Mouse (Mus musculus): ENCODE measurements around the gene Aspdh.
A peak's percentile ranks its signal among the peaks of the same experiment; 100 is the strongest.

Gene Aspdh

DNA sequence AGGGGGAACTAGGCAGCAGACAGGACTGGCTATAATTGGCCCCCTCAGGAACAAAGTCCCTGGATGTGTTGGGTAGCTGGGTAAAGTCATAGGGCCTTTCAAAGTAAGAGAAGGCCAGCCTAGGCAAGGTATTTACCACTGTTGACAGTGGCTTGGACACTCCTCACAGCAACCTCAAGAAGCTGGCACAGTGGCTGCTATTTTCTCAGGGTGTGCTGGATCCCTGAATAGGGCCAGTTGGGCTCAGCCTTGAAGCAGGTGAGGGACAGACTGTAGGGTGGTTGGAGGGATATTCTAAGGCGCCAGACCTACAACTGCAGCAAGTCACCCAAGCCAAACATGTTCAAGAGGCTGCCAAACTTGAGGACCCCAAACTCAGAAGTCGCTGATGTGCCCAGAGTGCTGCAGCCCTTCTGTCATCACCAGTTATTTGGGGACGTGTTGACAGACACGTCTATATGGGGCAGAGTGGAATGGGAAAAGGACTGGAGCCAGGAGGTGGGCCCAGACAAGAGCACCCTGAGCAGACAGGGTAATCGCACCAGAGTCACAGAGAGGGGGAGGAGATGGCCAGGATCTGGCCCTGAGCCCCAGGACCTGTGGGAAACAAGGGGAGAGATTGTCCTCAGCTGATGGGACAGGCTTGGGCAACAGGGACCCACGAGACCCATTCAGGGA is 6.8 kb downstream of the Aspdh start:
- no peak for DNase-seq (ENCODE audit: low spot score in 2 of 2)

DNA sequence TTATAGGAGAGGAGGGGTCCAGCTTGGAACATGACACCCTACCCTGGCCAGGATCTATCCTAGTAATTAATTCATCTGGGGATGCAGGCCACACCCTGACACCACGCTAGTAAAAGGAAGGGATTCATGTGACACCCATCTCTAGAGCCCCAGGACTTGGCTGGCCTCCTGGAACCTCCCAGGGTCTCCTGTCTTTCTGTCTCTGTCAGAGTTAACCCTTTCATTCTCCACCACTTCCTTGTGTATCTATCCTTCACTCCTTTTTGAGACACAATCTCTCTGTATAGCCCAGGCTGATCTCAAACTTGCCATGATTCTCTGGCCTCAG is 7.3 kb downstream of the Aspdh start:
- no peak for DNase-seq (ENCODE audit: low spot score in 2 of 2)

DNA sequence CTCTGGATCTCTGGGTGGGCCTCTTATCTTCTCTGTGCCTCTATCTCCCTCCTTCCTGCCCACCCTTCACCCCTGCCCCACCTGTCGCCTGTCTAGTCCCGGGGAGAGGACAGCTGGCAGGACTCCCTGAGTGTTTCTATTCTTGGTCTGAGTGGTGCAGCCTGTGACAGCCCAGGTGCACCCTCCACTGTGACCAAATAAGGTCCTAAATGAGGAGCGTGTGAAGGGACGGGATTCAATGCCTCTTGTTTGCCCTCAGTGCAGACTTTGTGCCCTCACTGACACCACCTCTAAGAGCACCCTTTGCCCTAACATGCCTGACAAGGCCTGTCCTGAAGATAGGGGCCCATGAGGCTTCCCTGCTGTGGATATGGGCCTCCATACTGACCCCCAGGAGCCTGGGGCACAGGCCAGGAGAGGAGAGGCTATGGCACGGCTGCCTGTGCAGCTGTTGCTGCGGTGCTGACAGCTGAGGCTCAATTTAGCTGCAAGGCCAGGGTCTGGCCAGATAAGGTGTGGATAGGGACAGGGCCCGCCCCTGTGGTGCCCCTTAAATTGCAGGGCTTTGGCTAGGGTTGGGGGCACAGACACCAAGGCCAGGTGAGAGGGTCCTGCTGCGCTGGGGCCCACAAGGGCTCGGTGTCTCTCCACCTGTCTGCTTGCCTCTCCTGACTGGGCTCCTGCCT is 7.9 kb downstream of the Aspdh start:
- DNase-seq (ENCODE audit: low spot score in 2 of 2) = no peak

DNA sequence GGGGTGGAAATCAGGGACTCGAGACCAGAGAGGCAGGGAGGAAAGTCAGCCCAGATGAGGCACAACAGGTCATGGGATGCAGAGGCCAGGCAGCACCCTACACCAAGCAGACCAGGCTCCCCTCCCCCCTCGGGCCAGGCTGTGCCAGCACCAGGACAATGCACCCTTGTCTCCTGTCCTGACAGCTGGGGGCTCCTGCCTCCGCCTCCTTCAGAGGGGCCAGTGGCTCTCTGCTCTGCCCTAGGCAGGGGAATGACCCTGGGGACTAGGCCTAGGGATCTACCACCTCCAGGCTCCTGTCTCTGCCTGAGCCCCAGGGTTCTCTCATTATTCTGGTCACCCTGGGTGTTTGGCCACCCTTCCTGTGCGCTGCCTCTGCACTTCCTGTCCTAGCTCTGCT is 9.2 kb downstream of the Aspdh start:
- DNase-seq (ENCODE audit: low spot score in 2 of 2) = no peak

DNA sequence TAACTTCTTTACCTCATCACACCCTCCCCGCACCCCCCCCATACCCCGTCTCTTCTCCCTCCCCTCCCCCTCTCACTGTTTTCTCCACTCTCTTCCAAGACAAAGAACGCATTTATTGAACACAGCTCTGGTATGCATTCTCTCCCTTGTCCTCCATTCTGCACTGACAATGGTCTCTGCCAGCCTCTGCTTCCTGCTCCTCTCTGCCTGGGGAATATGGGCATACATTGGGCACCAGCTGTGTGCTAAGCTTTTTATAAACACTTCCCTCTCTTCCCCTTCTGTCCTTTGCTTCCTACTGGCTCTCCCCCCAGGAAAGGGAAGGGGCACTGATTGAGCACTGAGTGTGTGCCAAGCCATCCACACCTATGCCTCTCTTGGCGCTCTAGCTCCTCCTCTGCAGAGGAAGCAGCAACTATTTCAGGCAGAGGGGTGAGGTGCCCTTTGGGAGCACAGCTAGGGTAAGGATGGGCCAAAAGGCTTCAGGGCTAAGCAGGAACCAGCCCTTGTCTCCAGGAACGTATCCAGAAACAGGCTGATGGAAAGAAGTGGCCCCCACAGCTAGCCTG is 9.9 kb downstream of the Aspdh start:
- DNase-seq (ENCODE audit: low spot score in 2 of 2) = no peak

DNA sequence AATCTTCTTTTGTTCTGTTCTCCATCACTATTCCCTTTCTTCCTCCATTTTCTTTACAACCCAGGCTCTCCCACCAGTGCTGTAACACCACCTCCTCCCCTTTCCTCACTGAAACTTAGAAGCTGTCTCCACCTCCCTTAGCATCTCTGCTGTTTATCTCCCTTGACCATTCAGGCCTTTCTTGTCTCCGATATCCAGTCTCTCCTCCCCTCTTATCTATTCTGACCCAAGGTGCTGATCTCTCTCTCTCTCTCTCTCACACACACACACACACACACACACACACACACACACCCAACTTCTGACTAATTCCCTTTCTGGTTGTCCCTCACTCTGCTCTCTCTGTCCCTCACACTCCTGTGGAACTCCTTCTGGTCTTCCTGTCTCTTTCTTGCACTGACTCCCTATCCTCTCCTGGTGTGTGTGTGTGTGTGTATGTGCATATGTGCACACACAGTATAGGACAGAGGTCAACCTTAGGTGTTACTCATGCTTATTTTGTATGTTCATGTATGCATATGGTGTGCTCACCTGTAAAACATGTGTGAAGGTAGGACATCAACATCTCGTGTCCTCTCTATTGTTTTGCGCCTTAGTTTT is 17.7 kb downstream of the Aspdh start:
- no peak for DNase-seq (ENCODE audit: low spot score in 2 of 2)

DNA sequence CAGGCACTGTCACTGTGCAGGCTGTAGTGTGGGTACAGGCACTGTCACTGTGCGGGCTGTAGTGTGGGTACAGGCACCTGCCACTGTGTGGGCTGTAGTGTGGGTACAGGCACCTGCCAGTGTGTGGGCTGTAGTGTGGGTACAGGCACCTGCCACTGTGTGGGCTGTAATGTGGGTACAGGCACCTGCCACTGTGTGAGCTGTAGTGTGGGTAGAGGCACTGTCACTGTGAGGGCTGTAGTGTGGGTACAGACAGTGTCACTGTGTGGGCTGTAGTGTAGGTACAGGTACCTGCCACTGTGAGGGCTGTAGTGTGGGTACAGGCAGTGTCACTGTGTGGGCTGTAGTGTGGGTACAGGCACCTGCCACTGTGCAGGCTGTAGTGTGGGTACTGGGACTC is 18.9 kb downstream of the Aspdh start:
- DNase-seq (ENCODE audit: low spot score in 2 of 2) = no peak

DNA sequence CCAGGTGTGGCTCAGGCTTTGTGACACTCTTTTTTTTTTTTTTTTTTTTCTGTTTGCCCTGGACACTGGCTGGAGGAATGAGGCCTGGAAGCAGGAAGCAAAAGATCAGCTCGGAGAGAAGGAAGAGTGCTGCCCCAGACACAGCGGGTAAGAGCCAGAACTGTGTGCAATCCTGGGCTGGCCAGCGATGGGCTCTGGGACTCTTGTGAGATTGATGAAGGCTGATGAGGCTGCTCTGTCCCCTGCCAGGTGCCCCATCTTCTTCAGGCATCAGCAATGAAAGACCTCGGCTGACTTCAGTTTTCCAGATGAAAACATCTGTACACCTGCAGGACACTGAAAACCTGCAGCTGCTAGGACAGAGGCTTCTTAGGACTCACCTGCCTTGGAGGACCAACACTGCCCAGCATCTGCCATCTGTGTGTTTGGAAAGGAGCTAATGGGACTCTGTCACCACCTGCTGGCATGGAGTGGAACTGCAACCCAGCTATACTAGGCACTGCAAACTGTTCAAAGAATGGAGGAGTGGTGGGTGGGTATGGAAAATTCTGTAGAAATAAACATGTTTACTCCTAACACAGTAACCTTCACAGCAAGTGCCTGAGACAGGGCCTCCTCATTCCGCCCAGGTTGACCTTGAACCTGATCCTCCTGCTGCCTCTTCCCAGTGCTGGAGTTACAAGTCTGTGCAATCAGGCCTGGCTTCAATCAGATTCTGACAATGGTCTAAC is 19.8 kb downstream of the Aspdh start:
- DNase-seq (ENCODE audit: low spot score in 2 of 2) = peak; percentile 48 to 70

DNA sequence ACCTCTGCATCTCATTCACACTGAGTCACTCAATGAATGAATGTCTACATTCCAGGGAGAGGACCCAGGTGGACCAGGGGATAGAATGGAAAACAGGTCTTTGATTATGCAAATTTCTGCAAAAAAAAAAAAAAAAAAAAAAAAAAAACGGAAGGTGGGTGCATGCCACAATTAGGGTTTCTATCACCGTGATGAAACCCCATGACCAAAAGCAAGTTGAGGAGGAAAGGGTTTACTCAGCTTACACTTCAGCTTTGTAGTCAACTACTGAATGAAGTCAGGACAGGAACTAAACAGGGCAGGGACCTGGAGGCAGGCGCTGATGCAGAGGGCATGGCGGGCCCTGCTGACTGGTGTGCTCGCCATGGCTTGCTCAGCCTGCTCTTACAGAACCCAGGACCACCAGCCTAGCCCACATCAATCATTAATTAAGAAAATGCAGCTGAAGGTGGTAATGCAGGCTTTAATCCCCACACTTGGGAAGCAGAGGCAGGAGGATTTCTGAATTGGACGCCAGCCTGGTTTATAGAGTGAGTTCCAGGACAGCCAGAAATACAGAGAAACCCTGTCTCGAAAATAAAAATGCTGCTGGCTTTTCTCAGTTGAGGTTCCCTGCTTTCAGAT is 20.5 kb downstream of the Aspdh start:
- no peak for DNase-seq (ENCODE audit: low spot score in 2 of 2)

DNA sequence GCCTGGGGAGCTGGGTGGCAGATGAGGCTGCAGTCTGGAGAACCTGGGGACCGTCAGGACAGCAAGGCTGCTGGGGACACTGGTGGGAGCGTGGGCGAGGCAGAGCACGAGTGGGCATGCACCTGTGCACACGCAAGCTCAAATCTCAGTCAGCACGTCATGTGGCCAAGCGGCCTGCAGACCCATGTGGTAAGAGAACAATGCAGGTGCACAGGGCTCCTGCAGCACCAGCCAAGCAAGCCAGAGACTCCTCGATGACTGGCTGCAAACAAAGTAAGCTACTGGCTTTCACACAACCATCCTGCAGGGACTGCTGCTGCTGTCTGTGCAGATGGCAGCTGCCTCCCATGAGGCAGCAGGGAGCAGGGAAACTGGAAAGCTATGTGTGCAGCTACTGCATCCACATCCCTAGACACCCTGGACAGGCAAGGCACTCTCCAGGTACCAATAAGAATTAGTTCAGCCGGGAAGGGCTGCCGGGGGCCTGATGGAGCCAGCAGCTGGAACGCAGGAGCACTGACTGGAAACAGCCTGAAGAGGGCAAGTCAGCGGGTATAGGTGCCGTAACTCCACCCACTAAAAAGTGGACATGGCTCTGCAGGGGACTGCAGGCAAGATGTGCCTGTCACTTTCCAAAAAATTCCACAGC is 21.9 kb downstream of the Aspdh start:
- DNase-seq (ENCODE audit: low spot score in 2 of 2) = no peak

DNA sequence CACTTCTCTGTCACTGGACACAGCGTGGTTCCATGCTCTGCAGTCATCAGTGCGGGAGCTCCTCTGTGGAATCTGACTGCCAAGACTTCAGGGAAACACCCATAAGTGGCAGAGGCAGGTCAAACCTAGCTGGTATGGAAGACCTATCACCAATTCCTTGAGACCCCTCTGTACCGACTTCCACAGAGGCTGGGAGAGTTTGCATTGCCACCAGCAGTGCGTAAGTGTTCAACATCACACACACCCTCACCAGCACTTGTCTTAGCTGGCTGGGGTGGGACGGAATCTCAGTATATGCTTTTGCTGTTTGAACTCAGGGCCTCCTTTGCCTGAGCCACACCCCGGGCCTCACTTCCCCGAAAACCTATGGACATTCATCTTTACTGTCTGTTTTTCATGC is 22.7 kb downstream of the Aspdh start:
- no peak for DNase-seq (ENCODE audit: low spot score in 2 of 2)

DNA sequence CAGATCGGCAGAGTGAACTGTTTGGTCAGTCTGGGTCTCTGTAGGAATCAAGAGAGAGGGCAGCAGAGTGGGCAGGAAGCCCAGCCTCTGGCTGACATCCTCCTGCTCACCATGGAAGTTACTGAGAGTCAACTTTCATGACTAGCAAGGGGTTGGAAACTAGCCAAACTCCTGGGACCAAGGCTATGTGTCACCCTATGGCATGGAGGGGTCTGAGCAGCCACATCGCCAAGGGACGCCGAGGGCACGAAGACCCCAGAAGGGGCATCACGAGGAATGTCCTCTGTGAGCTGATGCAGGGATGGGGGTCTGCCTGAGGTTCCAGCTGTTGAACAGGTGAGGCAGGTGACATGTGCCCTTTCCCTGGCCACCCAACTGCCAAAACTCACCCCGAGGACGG is 23.4 kb downstream of the Aspdh start:
- DNase-seq (ENCODE audit: low spot score in 2 of 2) = no peak

DNA sequence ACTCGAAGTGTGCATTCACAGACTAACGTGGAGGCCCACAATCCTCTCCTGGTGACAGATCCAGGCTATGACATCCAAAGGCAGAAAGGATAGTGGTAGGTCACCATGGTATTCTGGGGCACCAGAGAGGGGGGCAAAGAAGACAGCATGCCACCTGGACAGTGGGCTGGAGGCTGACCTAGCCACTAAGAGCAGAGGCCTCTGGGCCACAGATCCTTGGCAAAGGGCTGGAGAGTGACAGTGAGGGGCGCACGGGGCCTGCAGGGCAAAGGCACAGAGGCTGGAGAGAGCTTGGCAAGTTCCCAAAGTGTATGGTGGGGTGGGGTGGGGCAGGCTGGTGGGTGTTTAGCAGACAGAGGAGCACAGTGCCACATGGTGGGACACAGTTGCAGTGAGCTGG is 25.1 kb downstream of the Aspdh start:
- DNase-seq (ENCODE audit: low spot score in 2 of 2) = no peak

DNA sequence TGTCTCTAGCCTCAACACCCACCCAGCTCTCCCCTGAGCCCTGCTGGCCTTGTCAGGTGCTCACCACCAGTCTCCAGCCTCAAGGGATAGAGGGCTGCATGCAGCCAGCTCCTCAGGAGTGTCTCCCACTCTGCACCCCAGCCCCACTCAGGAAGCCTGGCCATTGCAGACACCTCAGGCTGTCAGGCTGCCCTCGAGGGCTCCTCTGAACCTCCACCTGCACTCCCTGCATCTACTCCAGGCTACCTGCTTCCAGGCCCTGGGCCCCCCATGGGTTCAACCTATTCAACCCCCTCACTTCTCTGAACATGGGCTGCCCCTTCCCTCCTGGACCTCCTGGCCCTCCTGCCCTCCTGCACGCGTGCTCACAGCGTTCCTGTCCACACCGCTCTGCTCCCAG is 26.2 kb downstream of the Aspdh start:
- no peak for DNase-seq (ENCODE audit: low spot score in 2 of 2)

DNA sequence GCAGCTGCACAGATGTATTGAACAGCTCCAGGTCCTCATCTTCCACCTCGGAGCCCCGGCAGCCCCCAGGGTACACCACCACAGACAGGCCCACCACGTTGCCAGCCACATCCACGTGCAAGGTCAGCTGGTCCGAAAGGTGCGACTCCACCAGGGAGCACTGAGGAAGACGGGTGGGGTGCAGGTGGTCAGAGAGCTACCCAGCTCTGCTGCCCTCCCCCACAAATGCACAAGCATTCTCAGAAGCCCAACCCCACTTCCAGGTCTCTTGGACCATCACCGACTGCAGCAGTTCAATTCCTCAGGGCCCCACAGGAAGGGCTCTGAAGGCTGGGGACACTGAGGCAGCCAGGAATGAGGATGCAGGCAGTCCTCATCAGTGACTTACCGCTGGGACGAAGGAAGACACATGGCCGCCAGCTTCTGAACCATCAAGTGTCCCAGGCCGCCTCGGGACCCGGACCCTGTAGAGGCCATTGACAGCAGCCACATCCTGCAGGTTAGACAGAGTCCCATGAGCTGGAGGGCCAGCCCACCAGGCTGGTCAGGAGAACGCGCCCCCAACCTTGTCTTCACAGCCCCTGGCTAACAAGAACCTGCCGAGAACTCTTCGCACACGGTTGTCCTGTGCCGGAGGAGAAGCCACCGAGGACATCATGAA is 27.1 kb downstream of the Aspdh start:
- no peak for DNase-seq (ENCODE audit: low spot score in 2 of 2)

DNA sequence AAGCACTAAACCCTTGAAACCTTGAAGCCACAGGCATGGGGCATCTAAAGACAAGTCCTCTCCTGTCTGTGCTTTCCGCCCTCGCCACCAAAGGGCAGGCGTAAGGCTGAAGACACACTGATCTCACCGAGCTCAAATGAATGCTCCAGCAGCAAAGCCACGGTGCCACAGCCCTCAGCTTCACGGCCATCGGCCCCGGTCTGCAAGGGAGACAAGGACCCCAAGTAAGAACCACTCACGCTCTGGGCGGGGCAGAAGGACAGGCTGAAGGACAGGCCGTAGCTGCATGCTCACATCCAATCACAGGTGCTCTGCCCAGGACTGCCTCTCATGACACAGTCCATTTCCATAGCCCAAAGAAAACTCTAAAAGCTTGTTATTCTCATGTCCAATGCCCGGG is 29.5 kb downstream of the Aspdh start:
- no peak for DNase-seq (ENCODE audit: low spot score in 2 of 2)

DNA sequence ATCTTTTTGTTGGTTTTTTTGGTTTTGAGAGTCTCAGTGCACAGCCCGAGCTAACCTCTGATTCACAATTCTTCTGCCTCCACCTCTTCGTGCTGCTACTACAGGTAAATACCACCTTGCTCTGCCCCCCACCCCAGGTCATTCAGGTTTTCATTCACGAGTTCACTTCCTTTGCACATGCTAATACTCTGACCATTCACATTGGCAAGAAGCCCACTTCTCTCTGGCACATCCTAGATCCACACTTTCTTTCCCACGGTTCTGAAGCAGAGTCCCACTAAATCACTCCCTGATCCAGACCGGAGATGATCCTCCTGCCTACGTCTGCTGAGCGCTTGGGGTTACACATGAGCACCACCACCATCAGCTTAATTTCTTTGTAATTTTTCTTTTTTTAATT is 29.9 kb downstream of the Aspdh start:
- no peak for DNase-seq (ENCODE audit: low spot score in 2 of 2)

DNA sequence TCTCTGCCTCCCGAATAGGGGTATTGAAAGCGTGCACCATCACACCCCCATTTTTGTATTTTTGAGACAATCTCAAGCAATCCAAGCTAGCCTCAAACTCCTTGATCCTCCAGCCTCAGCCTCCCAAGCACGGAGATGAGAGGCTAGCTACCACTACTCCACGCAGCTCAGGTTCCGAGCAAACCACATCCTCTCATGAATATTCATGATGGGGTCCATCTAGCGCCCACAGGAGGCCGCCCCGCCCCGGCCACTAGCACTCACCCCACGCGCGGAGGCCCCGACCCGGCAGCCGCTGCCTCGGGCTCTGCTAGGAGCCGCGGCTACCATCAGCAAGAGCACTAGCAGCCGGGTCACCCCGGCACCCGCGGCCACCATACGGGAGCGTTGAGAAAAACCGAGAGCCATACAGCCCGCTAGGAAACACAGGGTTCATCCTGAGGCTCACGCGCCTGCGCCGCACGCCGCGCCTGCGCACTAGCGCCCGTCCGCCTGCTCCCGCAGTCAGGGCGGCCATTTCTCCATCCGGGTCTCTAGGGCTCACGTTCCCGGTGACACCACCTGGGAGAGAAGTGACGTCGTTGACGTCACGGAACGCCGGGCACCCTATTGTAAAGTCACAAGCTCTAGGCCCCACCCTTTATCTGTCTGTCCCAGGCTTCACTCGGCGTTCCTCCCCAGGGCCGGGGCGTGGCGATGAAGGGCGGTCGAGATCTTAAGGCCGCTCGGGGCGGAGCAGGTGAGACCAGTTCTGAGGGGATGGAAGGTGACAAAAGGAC is 31.0 kb downstream of the Aspdh start, which contains the start of the genes Emc10 and Fam71e1:
Emc10 (minus strand) TSS at position 538 of the 779 bp plus-strand sequence.
Fam71e1 (plus strand) TSS at position 590 of the 779 bp plus-strand sequence.
- peak; percentile 97 to 99 for DNase-seq (ENCODE audit: low spot score in 2 of 2)

DNA sequence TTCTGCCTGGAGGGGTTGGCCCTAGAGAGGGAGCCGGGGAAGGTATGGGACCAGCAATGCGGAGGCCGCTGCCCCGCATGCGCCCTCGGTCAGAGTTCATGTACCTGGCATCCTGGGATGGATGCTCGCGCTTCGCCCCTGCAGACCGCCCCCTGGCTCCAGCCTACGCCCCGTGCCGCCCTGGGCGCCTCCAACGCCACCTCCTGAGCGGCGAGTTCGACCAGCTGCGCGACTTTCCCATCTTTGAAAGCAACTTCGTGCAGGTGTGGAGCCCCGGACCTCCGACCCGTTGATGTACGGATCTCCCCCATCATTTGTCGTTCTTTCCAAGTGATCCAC is 31.5 kb downstream of the Aspdh start:
- no peak for DNase-seq (ENCODE audit: low spot score in 2 of 2)
